Mouse (Mus musculus) hindbrain, embryonic 11.5 days (tissue): ENCODE measurements around the gene Kcnma1. TPM values are rescaled to one million over a fixed set of nuclear protein-coding genes. Genes with fewer than 3 reads are reported as not detected.

Experiments used
- ATAC-seq: fragments of 200-750 bp; cut with Nextera tagmentation; 2 replicates; pipeline ENCODE4 v1.8.0; 2017; ENCODE audit warnings: mild to moderate bottlenecking, moderate TSS enrichment, moderate library complexity; ENCODE audit not compliant: low FRiP score
- DNase-seq: peaks from one replicate; pipeline ENCODE4 v3.0.0-alpha.2; 2015; ENCODE audit warnings: low spot score
- H3K27ac ChIP-seq: fragments of 300-500 bp; sonication (generic); 2 replicates; pipeline ENCODE4 v1.5.1; 2014; ENCODE audit warnings: mild to moderate bottlenecking, low read depth, low read length
- H3K27me3 ChIP-seq: fragments of 300-500 bp; sonication (generic); 2 replicates; pipeline ENCODE4 v1.6.1; 2014; ENCODE audit warnings: mild to moderate bottlenecking, low read length, moderate library complexity, mixed read lengths; ENCODE audit not compliant: control insufficient read depth, insufficient read depth
- H3K36me3 ChIP-seq: fragments of 300-500 bp; sonication (generic); 2 replicates; pipeline ENCODE4 v1.6.1; 2014; ENCODE audit warnings: mild to moderate bottlenecking, low read length, moderate library complexity, mixed read lengths; ENCODE audit not compliant: control insufficient read depth, insufficient read depth
- H3K4me1 ChIP-seq: fragments of 300-500 bp; sonication (generic); replicated peaks from 2 replicates; pipeline ENCODE4 v1.6.1; 2014; ENCODE audit warnings: low read length, mixed read lengths; ENCODE audit not compliant: control insufficient read depth, insufficient read depth
- H3K4me2 ChIP-seq: fragments of 300-500 bp; sonication (generic); replicated peaks from 2 replicates; pipeline ENCODE4 v1.6.1; 2014; ENCODE audit warnings: mild to moderate bottlenecking, low read depth, low read length
- H3K4me3 ChIP-seq: fragments of 300-500 bp; sonication (generic); 2 replicates; pipeline ENCODE4 v1.5.1; 2014; ENCODE audit warnings: low read depth, low read length
- H3K9ac ChIP-seq: fragments of 300-500 bp; sonication (generic); 2 replicates; pipeline ENCODE4 v1.6.1; 2014; ENCODE audit warnings: low read depth, low read length
- H3K9me3 ChIP-seq: fragments of 300-500 bp; sonication (generic); 2 replicates; pipeline ENCODE4 v1.6.1; 2016; ENCODE audit warnings: low read length; ENCODE audit not compliant: control insufficient read depth
- WGBS: fragments of 180-500 bp; shearing (Covaris S2); extraction: QIAGEN DNeasy Blood & Tissue Kit; methylation state at CpG from one replicate; pipeline ENCODE4 v1.1.7; 2014; 5-methylcytosine and 5-hydroxymethylcytosine counted together
- polyA plus RNA-seq: library from polyadenylated mRNA; unstranded; fragments of >200 nt; fragmentation: Nextera tagmentation; extraction: Ambion mirVana; gene quantifications from 2 replicates; pipeline ENCODE4 v1.2.1, GENCODE M21; 2014

The Kcnma1 gene
- polyA plus RNA-seq, 1 experiment from 2014 or later: 1.8 TPM

DNA sequence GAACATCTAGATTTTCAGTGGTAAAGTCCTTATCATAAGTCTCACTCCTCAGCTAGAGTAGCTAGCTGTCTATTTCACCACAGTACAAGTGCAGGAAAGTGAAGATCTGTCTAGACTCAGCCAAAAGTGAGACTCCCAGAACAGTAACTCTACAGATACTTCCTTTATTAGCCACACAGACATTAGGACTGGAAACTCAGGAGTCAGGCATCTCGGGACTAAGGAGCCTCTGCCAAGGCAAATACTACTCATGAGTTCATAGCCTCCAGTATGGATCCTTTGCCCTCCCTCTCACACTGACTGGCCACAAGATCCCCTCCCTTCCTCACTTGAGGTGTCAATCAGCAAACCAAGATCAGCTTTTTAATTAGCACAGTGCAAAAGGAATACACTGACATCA is 389.8 kb downstream of the Kcnma1 start:
- Histone ChIP-seq H3K27me3 (no peaks in the 10 kb centered on the region), H3K36me3 (no peaks in the 10 kb centered on the region), H3K9me3 (no peaks in the 10 kb centered on the region), H3K4me2 (no peak overlapping the region), H3K27ac (no peak overlapping the region), H3K9ac (no peak overlapping the region), H3K4me1 (no peaks in the 10 kb centered on the region), H3K4me3 (no peak overlapping the region)
- 72% methylated on average over 1 of the region's 1 CpGs for WGBS
- ATAC-seq (no peak), DNase-seq (no peak)

GRCm38 (mm10) chr14:23620685-23621084 is 393.6 kb downstream of the Kcnma1 start:
- WGBS: 88% methylated on average over 2 of the region's 2 CpGs
- no peak for DNase-seq
- ATAC-seq: no peak

DNA sequence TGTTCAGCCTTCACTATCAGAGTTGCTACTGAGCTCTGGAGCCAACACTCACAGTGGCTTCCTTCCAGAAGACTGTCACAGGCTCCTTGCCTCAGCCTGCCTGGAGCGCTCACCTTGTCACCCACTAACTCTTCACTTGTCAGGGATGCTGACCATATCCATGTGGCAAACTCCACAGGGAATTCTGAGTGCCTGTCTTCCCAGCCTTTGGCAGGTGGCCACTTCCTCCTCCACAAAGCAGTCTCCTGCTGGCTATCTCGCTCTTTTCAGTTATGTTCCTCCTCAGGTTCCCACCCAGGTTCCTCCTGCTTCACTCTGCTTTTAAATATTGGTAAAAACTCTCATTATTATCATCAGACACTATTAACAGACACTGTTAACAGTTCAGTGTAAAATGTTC is 395.3 kb downstream of the Kcnma1 start:
- no peak overlapping the region for H3K9ac ChIP-seq
- H3K4me1 ChIP-seq: no peaks in the 10 kb centered on the region

More at GRCm38 (mm10) chr14:23620685-23621084, 393.6 kb downstream of the Kcnma1 start:
- Histone ChIP-seq H3K36me3 (no peaks in the 10 kb centered on the region), H3K4me1 (no peaks in the 10 kb centered on the region), H3K4me3 (no peak overlapping the region), H3K27me3 (no peaks in the 10 kb centered on the region), H3K9me3 (no peaks in the 10 kb centered on the region), H3K4me2 (no peak overlapping the region), H3K9ac (no peak overlapping the region), H3K27ac (no peak overlapping the region)

GRCm38 (mm10) chr14:23618081-23618480 is 396.2 kb downstream of the Kcnma1 start:
- ATAC-seq (no peak), DNase-seq (no peak)
- Histone ChIP-seq H3K27ac (no peak overlapping the region), H3K4me3 (no peak overlapping the region), H3K4me2 (no peak overlapping the region), H3K9ac (no peak overlapping the region), H3K4me1 (no peaks in the 10 kb centered on the region), H3K9me3 (no peaks in the 10 kb centered on the region), H3K27me3 (no peaks in the 10 kb centered on the region), H3K36me3 (no peaks in the 10 kb centered on the region)
- WGBS: 48% methylated on average over 1 of the region's 1 CpGs

More for the DNA sequence above, 395.3 kb downstream of the Kcnma1 start:
- no peak overlapping the region for H3K4me2 ChIP-seq
- H3K4me3 ChIP-seq: no peak overlapping the region
- no peaks in the 10 kb centered on the region for H3K27me3 ChIP-seq
- H3K27ac ChIP-seq: no peak overlapping the region
- H3K36me3 ChIP-seq: no peaks in the 10 kb centered on the region
- no peak for ATAC-seq
- DNase-seq: no peak
- 89% methylated on average over 2 of the region's 2 CpGs for WGBS
- H3K9me3 ChIP-seq: no peaks in the 10 kb centered on the region

- DNase-seq (no peak), ATAC-seq (no peak)
- Histone ChIP-seq H3K9ac (no peak overlapping the region), H3K36me3 (no peaks in the 10 kb centered on the region), H3K9me3 (no peaks in the 10 kb centered on the region), H3K27me3 (no peaks in the 10 kb centered on the region), H3K4me1 (no peaks in the 10 kb centered on the region), H3K4me2 (no peak overlapping the region), H3K27ac (no peak overlapping the region), H3K4me3 (no peak overlapping the region)
- 88% methylated on average over 3 of the region's 3 CpGs for WGBS
These were observed 404.2 kb downstream of the Kcnma1 start for GRCm38 (mm10) chr14:23610054-23610453.

GRCm38 (mm10) chr14:23605740-23606139 is 408.6 kb downstream of the Kcnma1 start:
- H3K9me3 ChIP-seq: no peaks in the 10 kb centered on the region
- no peaks in the 10 kb centered on the region for H3K4me1 ChIP-seq
- ATAC-seq (no peak), DNase-seq (no peak)
- no peaks in the 10 kb centered on the region for H3K36me3 ChIP-seq
- H3K27me3 ChIP-seq: no peaks in the 10 kb centered on the region
- H3K4me2 ChIP-seq: no peak overlapping the region
- no peak overlapping the region for H3K9ac ChIP-seq
- no peak overlapping the region for H3K27ac ChIP-seq
- 77% methylated on average over 7 of the region's 7 CpGs for WGBS
- no peak overlapping the region for H3K4me3 ChIP-seq

GRCm38 (mm10) chr14:23602937-23603336 is 411.4 kb downstream of the Kcnma1 start:
- Histone ChIP-seq H3K9ac (no peak overlapping the region), H3K4me1 (no peaks in the 10 kb centered on the region), H3K9me3 (no peaks in the 10 kb centered on the region), H3K4me3 (no peak overlapping the region), H3K36me3 (no peaks in the 10 kb centered on the region), H3K27me3 (no peaks in the 10 kb centered on the region), H3K4me2 (no peak overlapping the region), H3K27ac (no peak overlapping the region)
- DNase-seq (no peak), ATAC-seq (no peak)
- WGBS: 28% methylated on average over 4 of the region's 4 CpGs

- no peak for DNase-seq
- WGBS: 75% methylated on average over 2 of the region's 2 CpGs
- H3K9ac ChIP-seq: no peak overlapping the region
- no peak for ATAC-seq
- H3K27me3 ChIP-seq: no peaks in the 10 kb centered on the region
- no peaks in the 10 kb centered on the region for H3K4me1 ChIP-seq
- no peak overlapping the region for H3K4me3 ChIP-seq
- no peaks in the 10 kb centered on the region for H3K9me3 ChIP-seq
- no peaks in the 10 kb centered on the region for H3K36me3 ChIP-seq
- no peak overlapping the region for H3K27ac ChIP-seq
- no peak overlapping the region for H3K4me2 ChIP-seq
These were observed 412.2 kb downstream of the Kcnma1 start for GRCm38 (mm10) chr14:23602054-23602453.

DNA sequence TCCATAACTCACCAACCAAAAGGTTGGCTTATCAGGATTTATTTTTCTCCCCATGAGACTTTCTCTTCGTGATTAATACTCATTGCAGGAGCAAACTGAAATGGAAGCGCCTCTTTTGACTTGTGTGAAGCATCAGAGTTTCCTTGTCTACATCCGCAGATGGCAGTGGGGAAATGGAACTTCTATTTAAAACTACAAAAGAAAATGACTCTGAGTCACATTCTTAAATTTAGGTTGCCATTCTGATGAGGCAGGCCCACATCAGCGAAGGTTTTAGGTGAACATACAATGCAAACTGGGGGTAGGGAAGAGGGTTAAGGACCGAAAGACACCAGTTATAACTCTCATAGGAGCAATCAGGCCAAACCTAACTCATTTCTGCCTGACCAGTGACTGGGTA is 419.7 kb downstream of the Kcnma1 start:
- ATAC-seq (no peak), DNase-seq (no peak)
- H3K4me3 ChIP-seq: no peak overlapping the region
- H3K4me1 ChIP-seq: no peaks in the 10 kb centered on the region
- H3K9me3 ChIP-seq: no peaks in the 10 kb centered on the region
- no peak overlapping the region for H3K4me2 ChIP-seq
- H3K9ac ChIP-seq: no peak overlapping the region
- no peak overlapping the region for H3K27ac ChIP-seq
- H3K36me3 ChIP-seq: no peaks in the 10 kb centered on the region
- 85% methylated on average over 5 of the region's 5 CpGs for WGBS
- no peaks in the 10 kb centered on the region for H3K27me3 ChIP-seq
